Mouse (Mus musculus): ENCODE data around the gene Vbp1.
"Not testable (repeated sequence)": the region's sequence is repeated elsewhere in the genome, so short reads cannot be mapped to it uniquely, and the experiment has no call there.

The Vbp1 gene

DNA sequence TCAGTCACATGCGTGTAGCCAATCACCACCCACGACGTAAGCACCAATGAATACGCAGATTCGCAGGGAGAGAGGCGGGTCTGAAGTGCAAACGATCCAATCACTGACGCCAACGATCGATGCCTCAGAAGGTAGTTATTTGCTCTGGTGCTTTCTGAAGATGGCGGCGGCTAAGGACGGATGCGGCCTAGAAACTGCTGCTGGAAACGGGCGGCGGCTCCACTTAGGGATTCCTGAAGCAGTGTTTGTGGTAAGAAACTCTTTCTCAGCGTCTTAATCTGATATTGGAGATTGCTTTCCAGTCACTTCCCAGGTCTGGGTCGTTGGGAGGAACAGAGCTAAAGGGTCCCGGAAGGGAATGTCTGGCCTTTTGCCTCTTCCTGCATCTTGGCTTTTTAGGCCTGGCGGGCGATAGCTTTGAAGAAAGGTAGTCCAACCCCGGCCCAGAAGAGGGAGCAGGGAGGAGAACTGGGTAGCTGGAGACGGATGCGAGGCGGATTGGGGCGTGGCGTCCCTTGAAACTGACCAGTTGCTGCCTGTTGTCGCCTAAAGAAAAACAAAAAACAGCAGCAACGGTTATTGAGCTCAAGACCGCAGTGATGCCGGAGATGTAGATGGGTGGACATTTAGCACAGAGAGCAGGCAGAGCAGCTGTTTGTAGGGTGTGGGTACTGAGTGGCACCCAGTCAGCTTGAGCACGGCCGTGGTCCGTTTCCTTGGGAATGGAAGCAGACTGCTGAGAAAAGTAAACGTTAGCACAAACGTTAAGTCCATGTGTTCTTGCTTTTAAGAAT lies at the start of gene Vbp1:
TSS of gene Vbp1 (plus strand) at position 121 of the 794 bp plus-strand sequence.
- in situ Hi-C loops (cut with MboI, MseI), result no loop called here

DNA sequence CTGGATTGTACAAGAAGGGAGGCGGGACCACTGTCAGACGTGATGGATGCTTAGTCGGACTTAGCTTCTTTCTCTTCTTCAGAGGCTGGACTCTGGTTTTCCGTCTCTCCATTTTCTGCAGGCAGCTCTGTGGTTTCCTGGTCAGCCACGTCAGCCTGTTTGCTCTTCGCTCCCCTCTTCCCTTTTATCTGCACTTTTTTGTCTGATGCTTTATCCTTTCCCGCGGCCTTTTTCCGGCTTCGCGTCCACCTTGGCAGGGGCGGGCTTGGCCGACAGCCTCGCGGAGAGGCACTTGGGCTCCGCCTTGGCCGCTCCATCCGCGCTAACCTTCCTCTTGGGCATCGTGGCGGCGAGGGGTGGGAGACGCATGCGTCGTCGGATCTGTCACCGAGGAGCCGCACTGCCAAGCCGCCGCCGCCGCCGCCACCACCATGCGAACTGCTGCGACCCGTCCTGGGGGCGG lies 38.9 kb upstream of the Vbp1 start:
- in situ Hi-C loops (cut with MboI, MseI), result not testable (repeated sequence)

DNA sequence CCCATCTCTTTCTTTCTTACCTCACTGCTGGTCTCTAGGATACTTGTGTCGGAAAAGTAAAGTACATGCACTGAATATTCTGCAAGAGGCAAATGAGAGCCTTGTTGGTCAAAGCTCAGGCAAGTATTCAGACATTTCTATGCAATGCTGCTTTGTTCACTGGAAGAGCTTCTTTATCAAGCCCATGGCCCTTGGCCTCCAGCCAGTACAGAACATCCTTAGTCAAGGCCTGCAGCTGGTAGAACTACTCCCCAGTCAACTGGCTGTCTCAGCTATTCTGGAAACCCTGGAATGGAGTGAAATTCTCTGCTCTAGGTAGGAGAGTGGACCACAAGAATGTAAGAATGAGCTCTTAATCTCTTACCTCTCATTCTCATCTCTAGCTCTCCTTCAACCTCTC lies 24.2 kb upstream of the Vbp1 start:
- in situ Hi-C loops (cut with MboI, MseI), result no loop called here

DNA sequence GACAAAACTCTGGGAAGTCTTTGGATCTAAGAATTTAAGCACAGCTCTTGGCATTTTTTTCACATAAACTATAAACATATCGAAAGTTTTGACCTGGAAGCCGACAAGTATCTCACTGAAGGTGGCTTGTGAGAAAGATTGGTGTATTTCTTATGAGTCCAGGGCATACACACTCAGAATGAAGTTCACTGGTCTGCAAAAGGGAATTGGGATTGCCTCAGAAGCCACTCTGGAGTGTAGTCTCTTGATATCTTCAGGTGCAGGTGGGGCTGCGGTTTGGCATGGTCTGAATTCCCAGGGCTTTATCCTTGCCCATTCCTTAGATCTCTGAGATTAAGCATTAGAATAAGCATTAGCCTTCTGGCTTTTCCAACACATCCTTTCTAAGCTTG lies 316 bp upstream of the Vbp1 start:
- in situ Hi-C loops (cut with MboI, MseI), result no loop called here

DNA sequence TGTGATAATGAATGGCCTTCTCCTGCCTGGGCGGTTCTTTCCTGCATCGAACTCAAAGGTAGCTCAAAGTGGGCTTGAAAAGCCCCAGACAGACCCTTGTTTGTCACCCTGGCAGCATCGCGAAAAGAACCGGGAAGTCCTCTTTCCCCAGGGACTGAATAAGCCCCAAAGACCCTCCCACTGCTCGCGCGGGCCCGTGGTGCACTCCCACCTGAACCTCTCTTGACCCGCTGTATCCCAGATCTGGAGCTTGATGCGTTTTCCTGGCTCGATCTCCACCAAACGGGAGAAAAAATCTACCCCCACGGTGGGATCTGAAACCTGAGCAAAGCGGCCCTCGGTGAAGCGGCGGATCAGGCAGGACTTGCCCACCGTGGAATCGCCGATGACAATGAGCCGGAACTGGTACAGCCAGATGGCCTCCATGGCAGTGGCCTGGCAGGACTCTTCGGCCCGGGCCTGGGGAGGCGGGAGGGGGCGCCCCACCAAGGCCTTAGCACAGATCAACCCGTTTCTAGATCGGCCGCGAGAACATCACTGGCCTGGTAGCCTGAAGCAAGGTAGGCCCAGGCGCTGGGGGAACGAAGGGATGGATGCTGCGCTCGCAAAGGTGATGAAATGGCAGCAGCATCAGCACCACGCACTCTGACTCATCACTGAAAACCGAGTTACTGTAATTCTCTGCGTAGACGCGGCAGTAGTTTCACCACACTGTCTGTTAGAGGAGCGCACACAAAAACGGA lies 63.7 kb downstream of the Vbp1 start, which contains the start of gene Rab39b:
TSS of gene Rab39b (minus strand) at position 650 of the 743 bp plus-strand sequence.
- in situ Hi-C loops (cut with MboI, MseI), result no loop called here

DNA sequence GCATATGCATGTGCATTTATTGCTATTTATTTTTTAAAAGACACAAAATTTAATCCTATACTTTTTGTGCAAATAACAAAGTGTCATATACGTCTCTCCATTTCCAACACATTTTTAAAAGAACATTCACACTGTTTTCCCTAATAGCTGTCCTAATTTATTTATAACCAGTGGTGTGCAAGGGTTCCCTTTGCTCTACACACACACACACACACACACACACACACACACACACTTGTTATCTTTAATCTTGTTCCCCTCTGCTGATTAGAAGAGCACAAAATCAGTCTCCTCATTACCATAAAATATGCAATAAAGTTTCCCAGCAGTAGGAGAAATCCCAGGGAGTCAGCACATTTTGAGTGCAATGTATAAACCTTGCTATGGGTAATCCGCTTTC lies 64.4 kb downstream of the Vbp1 start:
- in situ Hi-C loops (cut with MboI, MseI), result no loop called here
